Mouse (Mus musculus): ENCODE data around the gene Lmx1a. TPM values are rescaled to one million over a fixed set of nuclear protein-coding genes. Genes with fewer than 3 reads are reported as not detected.

Gene Lmx1a
- polyA plus RNA-seq, 1 experiment from 2014 or later: 0.44 TPM

- Histone ChIP-seq H3K36me3 (no peaks in the 10 kb centered on the region), H3K27ac (no peak overlapping the region), H3K9me3 (no peaks in the 10 kb centered on the region), H3K4me2 (replicated peaks) (no peak overlapping the region), H3K9ac (no peak overlapping the region), H3K4me3 (replicated peaks) (no peak overlapping the region), H3K27me3 (replicated peaks) (no peaks in the 10 kb centered on the region), H3K4me1 (replicated peaks) (no peaks in the 10 kb centered on the region)
- 58% methylated on average over 4 of the region's 4 CpGs for WGBS
- no peak for ATAC-seq
Measured at GRCm38 (mm10) chr1:167877931-167878330, 188.9 kb downstream of the Lmx1a start.

GRCm38 (mm10) chr1:167878354-167878753, 189.3 kb downstream of the Lmx1a start:
- H3K9ac ChIP-seq: no peak overlapping the region
- no peak overlapping the region for H3K4me2 ChIP-seq (replicated peaks)
- no peak overlapping the region for H3K27ac ChIP-seq
- WGBS: 64% methylated on average over 11 of the region's 11 CpGs
- no peak for ATAC-seq
- H3K4me1 ChIP-seq (replicated peaks): no peaks in the 10 kb centered on the region
- no peaks in the 10 kb centered on the region for H3K9me3 ChIP-seq
- H3K4me3 ChIP-seq (replicated peaks): no peak overlapping the region
- H3K27me3 ChIP-seq (replicated peaks): no peaks in the 10 kb centered on the region
- no peaks in the 10 kb centered on the region for H3K36me3 ChIP-seq

- Histone ChIP-seq H3K4me1 (replicated peaks) (no peaks in the 10 kb centered on the region), H3K9ac (no peak overlapping the region), H3K27me3 (replicated peaks) (no peaks in the 10 kb centered on the region), H3K27ac (no peak overlapping the region), H3K4me2 (replicated peaks) (no peak overlapping the region), H3K36me3 (no peaks in the 10 kb centered on the region), H3K9me3 (no peaks in the 10 kb centered on the region), H3K4me3 (replicated peaks) (no peak overlapping the region)
- 89% methylated on average over 5 of the region's 5 CpGs for WGBS
- ATAC-seq: no peak
Measured at GRCm38 (mm10) chr1:167885776-167886175, 196.7 kb downstream of the Lmx1a start.

GRCm38 (mm10) chr1:167888120-167888519, 199.1 kb downstream of the Lmx1a start:
- no peak overlapping the region for H3K27ac ChIP-seq
- no peaks in the 10 kb centered on the region for H3K9me3 ChIP-seq
- no peaks in the 10 kb centered on the region for H3K36me3 ChIP-seq
- H3K4me2 ChIP-seq (replicated peaks): peak overlapping the region; percentile 49; the same call in 1 of the 2 replicates
- H3K27me3 ChIP-seq (replicated peaks): no peaks in the 10 kb centered on the region
- no peak for ATAC-seq
- H3K4me1 ChIP-seq (replicated peaks): no peaks in the 10 kb centered on the region
- WGBS: 62% methylated on average over 5 of the region's 5 CpGs
- H3K4me3 ChIP-seq (replicated peaks): no peak overlapping the region
- no peak overlapping the region for H3K9ac ChIP-seq

- Histone ChIP-seq H3K4me2 (replicated peaks) (peak overlapping the region; percentile 49), H3K9me3 (no peaks in the 10 kb centered on the region), H3K9ac (no peak overlapping the region), H3K4me1 (replicated peaks) (no peaks in the 10 kb centered on the region), H3K27ac (no peak overlapping the region), H3K27me3 (replicated peaks) (no peaks in the 10 kb centered on the region), H3K4me3 (replicated peaks) (peak overlapping the region; percentile 12; the same call in 1 of the 2 replicates), H3K36me3 (no peaks in the 10 kb centered on the region)
- ATAC-seq: no peak
- 31% methylated on average over 9 of the region's 9 CpGs for WGBS
Measured at GRCm38 (mm10) chr1:167888816-167889215, 199.8 kb downstream of the Lmx1a start.

GRCm38 (mm10) chr1:167896234-167896633, 207.2 kb downstream of the Lmx1a start:
- peak; percentile 39; the same call in 1 of the 2 replicates for ATAC-seq
- WGBS: 37% methylated on average over 7 of the region's 7 CpGs
- Histone ChIP-seq H3K4me1 (replicated peaks) (no peaks in the 10 kb centered on the region), H3K4me3 (replicated peaks) (no peak overlapping the region), H3K36me3 (no peaks in the 10 kb centered on the region), H3K27me3 (replicated peaks) (no peaks in the 10 kb centered on the region), H3K9me3 (no peaks in the 10 kb centered on the region), H3K9ac (no peak overlapping the region), H3K27ac (no peak overlapping the region), H3K4me2 (replicated peaks) (no peak overlapping the region)

Other genes starting within 250 kb of the Lmx1a start
- gene Lrrc52, start 222.5 kb upstream of the Lmx1a start, polyA plus RNA-seq (2015; fragmentation: Nextera tagmentation; extraction: Ambion mirVana): not detected in 2 replicates
- gene Rxrg, start 90.9 kb upstream of the Lmx1a start, polyA plus RNA-seq (2015; fragmentation: Nextera tagmentation; extraction: Ambion mirVana): 1.4 and 2.2 TPM in 2 replicates